Mouse (Mus musculus): ENCODE data around the gene Creb3l4. TPM values are rescaled to one million over a fixed set of nuclear protein-coding genes. Genes with fewer than 3 reads are reported as not detected.
"Not testable (repeated sequence)": the region's sequence is repeated elsewhere in the genome, so short reads cannot be mapped to it uniquely, and the experiment has no call there.

The Creb3l4 gene
- 0.15 and 0.41 TPM in 2 replicates for polyA plus RNA-seq (2015; fragmentation: Nextera tagmentation; extraction: Ambion mirVana)

DNA sequence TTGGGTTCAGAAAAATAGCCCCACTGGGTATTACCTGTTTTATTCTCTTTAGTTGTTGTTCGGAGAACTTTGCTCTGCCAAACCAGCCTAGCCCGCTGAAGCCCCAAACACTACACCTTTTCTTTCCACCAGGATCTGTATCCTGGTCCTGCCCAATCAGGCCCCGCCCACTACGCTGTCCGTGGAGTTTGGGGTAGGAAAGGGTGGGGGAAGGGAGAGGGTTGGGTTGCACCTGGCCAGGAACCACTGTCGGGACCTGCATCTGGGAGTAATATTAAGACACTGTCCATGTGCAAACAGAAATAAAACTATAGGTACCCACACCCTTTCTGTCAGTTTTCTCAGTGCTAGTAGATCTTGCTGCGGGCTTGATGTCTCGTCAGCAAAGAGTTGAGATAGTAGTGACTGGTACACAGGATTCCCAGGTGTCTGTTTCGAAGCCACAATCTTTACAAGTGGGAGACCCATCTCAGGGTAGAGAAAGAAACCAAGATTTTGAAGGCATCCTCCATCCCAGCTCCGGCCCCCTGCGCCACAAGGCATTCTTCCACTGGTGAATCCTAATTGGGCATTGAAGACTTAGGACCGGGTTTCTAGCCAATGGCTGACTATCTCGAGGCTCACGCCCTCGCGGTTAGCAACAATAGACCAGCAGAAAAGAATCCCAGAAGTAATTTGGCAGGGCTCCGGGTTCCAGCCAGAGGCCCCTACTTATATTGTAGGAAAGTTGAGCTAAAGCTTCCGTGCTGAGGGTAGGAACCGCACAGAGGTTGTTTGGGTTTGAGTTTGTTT, at the start of gene Creb3l4:
TSS of gene Creb3l4 (minus strand) at position 529 of the 792 bp plus-strand sequence.
- WGBS (ENCODE audit: insufficient replicate concordance) = 26% methylated on average over 19 of the region's 19 CpGs
- Histone ChIP-seq H3K9me3 (ENCODE audit: low read length) (no peaks in the 10 kb centered on the region), H3K36me3 (replicated peaks; ENCODE audit: insufficient read depth, low read length) (no peaks in the 10 kb centered on the region), H3K4me2 (ENCODE audit: low read depth, low read length) (peak within 1 kb of the TSS; percentile 63), H3K27ac (ENCODE audit: low read depth) (no peak within 1 kb of the TSS), H3K27me3 (ENCODE audit: insufficient read depth, low read length) (no peaks in the 10 kb centered on the region), H3K4me3 (ENCODE audit: low read depth, low read length) (peak within 1 kb of the TSS; percentile 21), H3K4me1 (ENCODE audit: insufficient read depth) (peaks cover 28% of the 10 kb centered on the region), H3K9ac (replicated peaks) (no peak within 1 kb of the TSS)
- ATAC-seq = no peak
- no peak for TF ChIP-seq CTCF (IDR thresholded peaks at IDR 0.05; ENCODE audit: low read depth)
- no peak for TF ChIP-seq EP300 (IDR thresholded peaks at IDR 0.05; ENCODE audit: low read depth)
- no peak for DNase-seq

DNA sequence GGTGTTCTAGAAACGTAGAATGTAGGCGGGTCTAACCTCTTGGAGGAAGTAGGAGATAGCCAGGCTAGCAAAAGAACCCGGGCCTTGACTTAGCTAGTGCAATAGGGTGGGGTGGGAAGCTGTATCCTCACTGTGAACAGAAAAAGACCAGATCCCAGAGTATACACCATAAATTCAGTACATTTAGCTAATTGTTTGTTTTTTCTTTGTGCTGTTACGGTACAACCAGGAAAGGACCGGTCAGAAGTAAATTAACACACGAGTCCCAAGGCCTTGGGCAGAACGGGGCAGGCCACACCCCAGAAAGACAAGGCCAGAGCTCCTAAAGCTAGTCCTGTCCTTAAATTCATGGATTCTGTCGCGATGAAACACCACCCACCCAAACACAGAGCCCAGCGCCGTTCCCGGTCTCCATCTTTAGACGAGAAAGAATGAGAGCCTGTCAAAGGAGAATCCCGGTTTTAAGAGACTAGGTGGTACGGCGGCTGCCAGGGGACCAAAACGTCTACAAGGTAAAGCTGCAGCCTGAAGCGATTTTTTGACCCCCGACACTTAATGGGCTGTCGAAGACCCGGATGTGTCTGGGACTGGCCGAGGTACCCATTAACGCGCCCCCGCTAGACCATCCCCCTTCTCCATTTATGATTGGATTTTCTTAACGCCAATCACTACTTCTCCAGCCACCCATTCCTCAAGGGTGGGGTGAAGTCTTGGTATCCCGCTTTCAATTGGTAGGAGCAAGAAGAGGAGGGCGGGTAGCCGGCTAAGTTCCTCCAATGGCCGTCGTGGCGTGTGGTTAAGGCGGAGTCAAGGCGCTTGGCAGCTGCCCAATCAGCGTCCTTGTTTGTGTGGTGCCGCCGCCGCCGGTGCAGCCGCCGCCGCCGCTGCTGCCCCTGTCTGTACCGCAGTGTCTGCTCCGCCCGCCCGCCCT, 49.3 kb upstream of the Creb3l4 start, which contains the start of gene Gatad2b:
TSS of gene Gatad2b (plus strand) at position 834 of the 931 bp plus-strand sequence.
- Histone ChIP-seq H3K4me1 (ENCODE audit: insufficient read depth) (peaks cover 20% of the 10 kb centered on the region), H3K4me2 (ENCODE audit: low read depth, low read length) (peak within 1 kb of the TSS; percentile 84), H3K27ac (ENCODE audit: low read depth) (peak within 1 kb of the TSS; percentile 99), H3K36me3 (replicated peaks; ENCODE audit: insufficient read depth, low read length) (0 out of 2 replicates have a peak, but pooled peaks cover 3% of the 10 kb centered on the region), H3K27me3 (ENCODE audit: insufficient read depth, low read length) (no peaks in the 10 kb centered on the region), H3K4me3 (ENCODE audit: low read depth, low read length) (peak within 1 kb of the TSS; percentile 90), H3K9me3 (ENCODE audit: low read length) (no peaks in the 10 kb centered on the region), H3K9ac (replicated peaks) (peak within 1 kb of the TSS; percentile 95)
- DNase-seq (peak; percentile 98), ATAC-seq (peak; percentile 97)
- under 1% methylated on average over 39 of the region's 47 CpGs for WGBS (ENCODE audit: insufficient replicate concordance)
- TF ChIP-seq CTCF (IDR thresholded peaks at IDR 0.05; ENCODE audit: low read depth) (no peak), EP300 (IDR thresholded peaks at IDR 0.05; ENCODE audit: low read depth) (peak; percentile 70)

GRCm38 (mm10) chr3:90291982-90292344, 48.7 kb upstream of the Creb3l4 start:
- Histone ChIP-seq H3K4me1 (ENCODE audit: insufficient read depth) (peaks cover 20% of the 10 kb centered on the region), H3K27me3 (ENCODE audit: insufficient read depth, low read length) (no peaks in the 10 kb centered on the region), H3K9ac (replicated peaks) (peak overlapping the region; percentile 68), H3K36me3 (replicated peaks; ENCODE audit: insufficient read depth, low read length) (0 out of 2 replicates have a peak, but pooled peaks cover 3% of the 10 kb centered on the region), H3K9me3 (ENCODE audit: low read length) (no peaks in the 10 kb centered on the region), H3K27ac (ENCODE audit: low read depth) (peak overlapping the region; percentile 99), H3K4me3 (ENCODE audit: low read depth, low read length) (peak overlapping the region; percentile 90), H3K4me2 (ENCODE audit: low read depth, low read length) (peak overlapping the region; percentile 84)
- ATAC-seq = no peak
- 23% methylated on average over 2 of the region's 2 CpGs for WGBS (ENCODE audit: insufficient replicate concordance)
- no peak for DNase-seq
- no peak for TF ChIP-seq CTCF (IDR thresholded peaks at IDR 0.05; ENCODE audit: low read depth)
- no peak for TF ChIP-seq EP300 (IDR thresholded peaks at IDR 0.05; ENCODE audit: low read depth)

DNA sequence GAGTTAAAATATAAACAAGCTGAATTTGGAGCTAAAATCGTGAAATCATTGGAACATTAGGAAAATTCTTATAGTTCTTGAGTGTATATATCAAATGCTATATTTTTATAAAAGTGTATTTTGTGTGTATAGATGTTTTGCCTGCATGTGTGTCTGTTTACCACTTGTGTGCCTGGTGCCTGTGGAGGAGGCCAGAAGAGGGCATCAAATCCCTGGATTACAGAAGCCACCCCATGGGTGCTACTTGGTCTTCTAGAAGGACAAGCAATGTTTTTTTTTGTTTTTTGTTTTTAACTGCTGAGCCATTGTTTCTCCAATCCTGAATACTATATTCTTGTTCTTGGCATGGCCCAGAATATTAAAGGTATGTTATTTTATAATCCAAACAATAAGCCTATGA, 47.3 kb upstream of the Creb3l4 start:
- Histone ChIP-seq H3K4me1 (ENCODE audit: insufficient read depth) (peaks cover 20% of the 10 kb centered on the region), H3K27me3 (ENCODE audit: insufficient read depth, low read length) (no peaks in the 10 kb centered on the region), H3K27ac (ENCODE audit: low read depth) (no peak overlapping the region), H3K4me3 (ENCODE audit: low read depth, low read length) (no peak overlapping the region), H3K4me2 (ENCODE audit: low read depth, low read length) (no peak overlapping the region), H3K9me3 (ENCODE audit: low read length) (no peaks in the 10 kb centered on the region), H3K9ac (replicated peaks) (no peak overlapping the region), H3K36me3 (replicated peaks; ENCODE audit: insufficient read depth, low read length) (no peaks in the 10 kb centered on the region)
- TF ChIP-seq EP300 (IDR thresholded peaks at IDR 0.05; ENCODE audit: low read depth) (no peak), CTCF (IDR thresholded peaks at IDR 0.05; ENCODE audit: low read depth) (peak; percentile 30; the same call in 1 of the 2 replicates)
- 84% methylated on average over 1 of the region's 1 CpGs for WGBS (ENCODE audit: insufficient replicate concordance)
- no peak for DNase-seq
- no peak for ATAC-seq

DNA sequence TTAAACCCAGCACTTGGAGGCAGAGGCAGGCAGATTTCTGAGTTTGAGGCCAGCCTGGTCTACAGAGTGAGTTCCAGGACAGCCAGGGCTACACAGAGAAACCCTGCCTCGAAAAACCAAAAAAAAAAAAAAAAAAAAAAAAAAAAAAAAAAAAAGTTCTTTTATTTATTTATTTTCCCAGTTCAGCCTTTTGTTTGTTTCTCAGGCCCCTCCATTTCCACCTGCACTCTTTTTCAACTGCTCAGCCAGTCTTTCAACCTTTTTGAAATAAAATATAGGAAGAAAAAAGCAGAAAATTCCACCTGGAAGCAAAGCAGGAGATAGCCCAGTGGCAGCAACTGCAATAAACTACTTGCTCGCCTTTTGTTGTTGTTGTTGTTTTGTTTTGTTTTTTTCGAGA, 46.1 kb upstream of the Creb3l4 start:
- H3K9me3 ChIP-seq (ENCODE audit: low read length); H3K4me3 ChIP-seq (ENCODE audit: low read depth, low read length); H3K4me1 ChIP-seq (ENCODE audit: insufficient read depth); H3K27me3 ChIP-seq (ENCODE audit: insufficient read depth, low read length); DNase-seq; ATAC-seq; H3K9ac ChIP-seq (replicated peaks); H3K36me3 ChIP-seq (replicated peaks; ENCODE audit: insufficient read depth, low read length); H3K4me2 ChIP-seq (ENCODE audit: low read depth, low read length); H3K27ac ChIP-seq (ENCODE audit: low read depth): not testable (repeated sequence)
- 65% methylated on average over 2 of the region's 3 CpGs for WGBS (ENCODE audit: insufficient replicate concordance)

GRCm38 (mm10) chr3:90284150-90284549, 40.8 kb upstream of the Creb3l4 start:
- Histone ChIP-seq H3K36me3 (replicated peaks; ENCODE audit: insufficient read depth, low read length) (peaks cover 14% of the 10 kb centered on the region; the same call in 1 of the 2 replicates), H3K9ac (replicated peaks) (no peak overlapping the region), H3K4me2 (ENCODE audit: low read depth, low read length) (no peak overlapping the region), H3K9me3 (ENCODE audit: low read length) (no peaks in the 10 kb centered on the region), H3K27me3 (ENCODE audit: insufficient read depth, low read length) (no peaks in the 10 kb centered on the region), H3K27ac (ENCODE audit: low read depth) (no peak overlapping the region), H3K4me3 (ENCODE audit: low read depth, low read length) (no peak overlapping the region), H3K4me1 (ENCODE audit: insufficient read depth) (no peaks in the 10 kb centered on the region)
- DNase-seq (no peak), ATAC-seq (no peak)
- TF ChIP-seq CTCF (IDR thresholded peaks at IDR 0.05; ENCODE audit: low read depth) (peak; percentile 28), EP300 (IDR thresholded peaks at IDR 0.05; ENCODE audit: low read depth) (no peak)
- 85% methylated on average over 2 of the region's 2 CpGs for WGBS (ENCODE audit: insufficient replicate concordance)

Measured in liver, postnatal 0 days (tissue).